Mouse (Mus musculus): ENCODE data around the gene Aasdh. TPM values are rescaled to one million over a fixed set of nuclear protein-coding genes. Genes with fewer than 3 reads are reported as not detected.

Gene Aasdh
- 15.8 TPM for polyA plus RNA-seq (2017; shearing (Covaris generic))

DNA sequence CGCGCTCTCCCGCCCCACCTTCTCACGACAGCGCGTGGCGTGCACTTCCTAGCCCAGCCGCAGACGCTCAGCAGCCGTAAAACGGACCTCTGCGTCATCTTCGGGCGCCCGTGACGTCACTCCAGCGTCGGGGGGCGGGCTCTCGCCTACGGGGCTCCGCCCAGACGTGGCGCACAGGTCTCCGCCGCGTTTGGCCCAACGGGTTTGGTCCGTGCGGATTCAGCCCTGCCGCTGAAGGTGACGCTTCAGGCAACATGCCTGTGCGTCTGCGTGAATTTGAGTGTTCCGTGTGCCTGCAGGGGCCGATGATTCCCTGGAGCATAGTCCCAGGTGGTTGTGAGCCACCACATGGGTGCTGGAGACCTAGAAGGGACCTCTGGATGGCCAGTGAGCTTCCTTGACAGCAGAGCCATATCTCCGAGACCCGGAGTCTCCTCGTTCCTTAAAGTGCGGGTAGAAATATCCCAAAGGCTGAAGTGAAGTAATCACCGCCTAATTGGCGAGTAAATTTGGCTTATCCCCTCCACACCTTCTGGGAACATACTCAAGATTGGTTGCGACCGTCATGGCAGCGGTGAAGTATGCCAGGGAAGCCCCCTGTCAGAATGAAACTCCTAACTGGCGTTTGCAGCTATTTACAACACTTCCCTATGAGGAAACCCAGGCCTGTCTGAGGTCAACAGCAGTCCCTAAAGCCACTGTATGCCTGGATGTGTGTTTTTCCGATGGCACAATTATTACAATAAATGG is at the start of gene Aasdh:
TSS of gene Aasdh (minus strand) at position 110 of the 750 bp plus-strand sequence.

DNA sequence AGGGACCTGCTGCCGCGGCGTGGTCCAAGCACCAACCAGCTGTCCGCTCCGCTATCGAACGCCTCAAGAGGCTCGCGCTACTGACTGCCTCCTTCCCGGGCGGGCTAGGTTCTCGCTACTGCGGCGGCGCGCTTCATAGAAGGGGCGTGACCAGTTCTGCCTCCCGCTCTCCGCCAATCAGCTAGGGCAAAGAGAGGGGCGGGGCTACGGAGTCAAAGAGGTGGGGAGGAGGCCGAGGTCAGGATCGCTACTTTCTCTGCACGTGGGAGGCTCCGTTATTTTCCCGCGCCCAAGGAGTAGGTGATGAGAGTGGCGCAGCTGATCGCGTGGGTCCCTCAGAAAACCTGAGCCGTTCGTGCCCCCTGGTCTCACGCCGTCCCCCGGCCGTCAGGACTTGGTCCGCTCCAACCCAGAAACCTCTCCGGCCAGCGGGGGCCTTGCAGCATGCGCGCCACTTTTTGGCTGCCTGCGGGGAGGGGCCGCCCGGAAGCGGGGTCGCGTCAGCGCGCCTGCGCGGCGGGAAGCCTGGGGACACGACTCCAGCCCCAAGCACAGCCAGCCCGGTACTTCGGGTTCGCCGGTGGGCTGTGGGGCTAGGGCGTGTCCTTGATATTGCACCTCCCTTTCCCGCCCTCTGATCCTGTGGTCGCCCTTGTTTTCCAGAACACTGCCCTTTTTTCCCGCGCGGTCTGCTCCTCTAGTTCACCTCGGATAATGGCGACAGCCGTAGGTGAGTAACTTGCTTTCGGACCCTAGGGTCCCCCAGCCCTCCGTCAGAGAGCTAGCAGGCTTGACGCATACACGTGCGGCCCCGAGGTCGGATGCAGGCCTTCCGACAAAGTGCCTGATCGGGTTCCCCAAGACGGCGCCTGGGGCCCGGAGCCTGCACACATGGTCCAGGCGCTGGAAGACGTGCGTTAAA is 46.1 kb upstream of the Aasdh start, which contains the start of the genes Paics and Ppat:
TSS of gene Paics (plus strand) at position 202 of the 922 bp plus-strand sequence.
TSS of gene Ppat (minus strand) at position 473 of the 922 bp plus-strand sequence.

Other genes with a start within 250 kb of the Aasdh start
- 1.5 TPM for gene C530008M17Rik, start 249.0 kb downstream of the Aasdh start, polyA plus RNA-seq (2017; shearing (Covaris generic))
- 92.6 TPM for gene Paics, start 45.8 kb upstream of the Aasdh start, polyA plus RNA-seq (2017; shearing (Covaris generic))
- gene Ppat, start 46.1 kb upstream of the Aasdh start, polyA plus RNA-seq (2017; shearing (Covaris generic)), result 34.3 TPM
- gene Srp72, start 69.2 kb upstream of the Aasdh start, polyA plus RNA-seq (2017; shearing (Covaris generic)), result 90.4 TPM
- not detected for gene Arl9, start 98.5 kb upstream of the Aasdh start, polyA plus RNA-seq (2017; shearing (Covaris generic))
- gene Thegl, start 110.5 kb upstream of the Aasdh start, polyA plus RNA-seq (2017; shearing (Covaris generic)), result not detected
- 42.1 TPM for gene Hopx, start 209.6 kb upstream of the Aasdh start, polyA plus RNA-seq (2017; shearing (Covaris generic))

Data from naive thymus-derived CD4-positive, alpha-beta T cell, adult 5 months (primary cell).